Mouse (Mus musculus) B cell, adult 2 months (primary cell): ENCODE measurements around the gene Plppr2.

Source experiments
- DNase-seq, 2 experiments: peaks; one replicate each; pipeline ENCODE4 v3.0.0; 2022

The Plppr2 gene

GRCm38 (mm10) chr9:21936692-21937570, at the start of gene Plppr2:
TSS of gene Plppr2 (plus strand) at chr9:21937033.
- peak; percentile 95 to 97 for DNase-seq

GRCm38 (mm10) chr9:21889229-21889628, 47.6 kb upstream of the Plppr2 start:
- DNase-seq = no peak

- DNase-seq = peak; percentile 47 to 61
Measured at GRCm38 (mm10) chr9:21901223-21901820, 35.5 kb upstream of the Plppr2 start.

- no peak for DNase-seq
Measured at GRCm38 (mm10) chr9:21904031-21904430, 32.8 kb upstream of the Plppr2 start.

- DNase-seq = no peak
Measured at GRCm38 (mm10) chr9:21908216-21908615, 28.6 kb upstream of the Plppr2 start.

- DNase-seq = no peak
Measured at GRCm38 (mm10) chr9:21909474-21910223, 27.2 kb upstream of the Plppr2 start.

- no peak for DNase-seq
Measured at GRCm38 (mm10) chr9:21916851-21917492, 19.9 kb upstream of the Plppr2 start.

- no peak for DNase-seq
Measured at GRCm38 (mm10) chr9:21917493-21918034, 19.3 kb upstream of the Plppr2 start.

- peak; percentile 94 for DNase-seq
Measured at GRCm38 (mm10) chr9:21918035-21918592, 18.7 kb upstream of the Plppr2 start, which contains the start of gene Rab3d. TSS of gene Rab3d (minus strand) at chr9:21918192.

- no peak for DNase-seq
Measured at GRCm38 (mm10) chr9:21918692-21919384, 18.0 kb upstream of the Plppr2 start.

GRCm38 (mm10) chr9:21923036-21923435, 13.8 kb upstream of the Plppr2 start:
- no peak for DNase-seq

GRCm38 (mm10) chr9:21923490-21924098, 13.2 kb upstream of the Plppr2 start:
- DNase-seq = no peak

GRCm38 (mm10) chr9:21924099-21924493, 12.7 kb upstream of the Plppr2 start:
- no peak for DNase-seq

GRCm38 (mm10) chr9:21925034-21925433, 11.8 kb upstream of the Plppr2 start:
- DNase-seq = no peak

GRCm38 (mm10) chr9:21925506-21925905, 11.3 kb upstream of the Plppr2 start:
- no peak for DNase-seq

GRCm38 (mm10) chr9:21926155-21926554, 10.7 kb upstream of the Plppr2 start:
- DNase-seq = no peak

- DNase-seq = no peak
Measured at GRCm38 (mm10) chr9:21926784-21927183, 10.0 kb upstream of the Plppr2 start.

- no peak for DNase-seq
Measured at GRCm38 (mm10) chr9:21927208-21927753, 9.6 kb upstream of the Plppr2 start, which contains the start of the genes Ccdc159 and Tmem205. TSS of gene Ccdc159 (plus strand) at chr9:21927471. TSS of gene Tmem205 (minus strand) at chr9:21927556.

GRCm38 (mm10) chr9:21929208-21929607, 7.6 kb upstream of the Plppr2 start:
- no peak for DNase-seq

GRCm38 (mm10) chr9:21932006-21932405, 4.8 kb upstream of the Plppr2 start:
- no peak for DNase-seq
